Mouse (Mus musculus) gastrocnemius, adult 18-20 months (tissue): ENCODE measurements around the gene Phldb2. TPM values are rescaled to one million over a fixed set of nuclear protein-coding genes. Genes with fewer than 3 reads are reported as not detected.

Experiments used
- DNase-seq: peaks from one replicate; pipeline ENCODE4 v3.0.0; 2021; ENCODE audit warnings: low spot score
- total RNA-seq, 2 experiments: library from RNA; stranded (reverse); gene quantifications; 2 replicates each; pipeline ENCODE4 v1.2.3; 2021

Gene Phldb2
- total RNA-seq, 2 experiments from 2014 or later = 4.8 to 9.2 TPM

DNA sequence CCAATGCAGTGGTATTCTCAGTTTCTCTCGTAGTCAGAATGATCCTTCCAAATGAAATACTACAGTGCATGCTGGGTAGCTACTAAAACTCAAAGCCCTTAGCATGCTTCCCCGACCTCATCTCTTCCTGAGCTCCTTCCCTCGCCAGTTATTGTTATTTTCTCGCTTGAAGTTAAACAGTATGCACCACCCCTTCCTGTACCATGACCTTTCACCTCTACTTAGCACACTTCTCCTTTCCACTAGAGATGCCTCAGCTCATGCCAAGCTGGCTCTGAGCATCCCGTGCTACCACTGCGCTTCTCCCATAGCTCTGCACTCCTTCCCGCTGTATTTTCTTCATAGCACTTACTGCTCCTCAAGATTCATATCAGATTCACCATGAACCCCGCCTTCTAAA, 215.5 kb downstream of the Phldb2 start:
- DNase-seq = no peak

- no peak for DNase-seq
Measured at GRCm38 (mm10) chr16:45736724-45737123, 216.7 kb downstream of the Phldb2 start.

DNA sequence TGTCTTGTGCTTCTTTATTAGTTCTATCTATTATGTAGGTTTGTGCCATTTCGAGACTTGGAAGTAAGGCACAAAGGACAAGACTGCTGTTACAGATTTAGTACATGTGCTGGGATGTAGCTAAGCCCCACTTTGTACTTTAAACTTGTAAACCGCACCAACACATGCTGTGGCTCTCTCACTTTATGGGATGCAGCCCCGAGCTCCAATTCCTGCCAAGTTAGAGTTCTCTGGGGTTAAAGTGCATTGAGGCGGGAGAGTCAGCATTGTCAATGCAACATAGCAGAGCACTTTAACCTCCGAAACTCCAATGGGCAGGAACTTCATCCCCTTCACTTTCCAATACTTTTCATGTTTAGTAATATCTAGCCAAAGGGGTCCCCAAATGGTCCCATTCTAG, 224.2 kb downstream of the Phldb2 start:
- DNase-seq = no peak

DNA sequence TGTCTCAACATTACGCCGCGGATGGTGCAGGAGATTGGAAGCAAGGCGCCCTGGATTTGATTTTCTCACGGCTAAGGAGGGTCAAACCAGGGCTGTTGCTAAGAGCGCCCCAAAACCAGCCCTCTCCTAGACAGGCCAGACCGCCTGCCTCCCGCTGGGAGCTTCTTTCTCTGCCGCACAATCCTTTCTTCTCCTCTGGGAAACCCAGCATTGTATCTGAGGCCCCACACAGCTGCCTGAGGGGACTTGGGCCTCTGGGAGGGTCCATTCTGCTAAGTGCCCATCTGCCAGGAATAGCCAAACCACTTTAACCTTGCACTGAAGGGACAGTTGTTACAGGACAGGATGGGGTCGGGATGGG, 228.7 kb downstream of the Phldb2 start:
- DNase-seq = no peak

- DNase-seq = no peak
Measured at GRCm38 (mm10) chr16:45724061-45724741, 229.2 kb downstream of the Phldb2 start, which contains the start of gene Tagln3. TSS of gene Tagln3 (minus strand) at chr16:45724608.

- DNase-seq = no peak
Measured at GRCm38 (mm10) chr16:45723172-45723901, 230.1 kb downstream of the Phldb2 start.

GRCm38 (mm10) chr16:45722460-45722951, 230.9 kb downstream of the Phldb2 start:
- DNase-seq = no peak

DNA sequence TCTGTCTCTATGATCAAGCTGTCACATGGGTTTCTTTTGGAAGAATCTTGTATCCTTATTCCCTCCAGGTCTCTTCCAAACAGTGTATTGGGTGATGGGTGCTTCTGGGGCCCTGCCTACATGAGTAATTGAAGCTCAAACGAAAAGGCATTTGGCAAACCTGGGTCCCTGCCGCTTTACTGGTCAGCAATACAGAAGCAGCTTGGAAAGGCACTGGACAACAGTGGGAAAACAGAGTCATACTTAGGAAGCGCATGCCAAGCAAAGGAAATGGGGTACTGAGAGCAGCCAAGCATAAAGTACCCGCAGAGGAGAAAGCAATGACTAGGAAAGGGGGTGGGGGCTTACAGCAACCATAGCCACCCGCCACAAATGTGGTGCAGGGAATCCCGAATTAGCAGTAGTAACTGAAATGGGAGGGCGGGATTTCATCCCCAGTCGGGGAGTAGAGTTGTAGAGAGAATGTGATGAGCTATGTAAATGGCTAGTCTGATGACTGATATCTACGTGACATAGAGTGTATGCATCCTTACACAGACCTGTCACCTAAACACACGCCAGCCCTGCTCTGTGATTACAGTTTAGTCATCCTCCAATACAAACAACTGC, 233.3 kb downstream of the Phldb2 start:
- DNase-seq = no peak

DNA sequence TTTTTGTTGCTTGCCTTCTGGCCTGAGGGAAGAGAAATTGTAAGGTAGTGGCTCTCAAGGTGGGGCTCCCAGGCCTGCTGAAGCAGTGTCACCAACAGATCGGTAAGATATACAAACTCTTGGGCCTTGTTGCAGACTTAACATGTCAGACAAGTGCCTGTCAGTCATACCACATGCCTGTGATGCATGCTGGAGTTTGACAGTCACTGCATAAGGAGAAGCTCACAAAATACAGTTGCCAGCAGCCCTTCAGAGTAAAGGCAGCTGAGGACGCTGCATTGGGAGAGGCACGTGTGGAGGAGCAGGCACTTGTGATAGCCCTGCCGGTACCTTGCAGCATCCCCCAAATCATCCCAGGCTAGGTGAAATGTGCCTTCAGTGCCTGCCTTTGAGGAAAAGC, 235.1 kb downstream of the Phldb2 start:
- DNase-seq = no peak

DNA sequence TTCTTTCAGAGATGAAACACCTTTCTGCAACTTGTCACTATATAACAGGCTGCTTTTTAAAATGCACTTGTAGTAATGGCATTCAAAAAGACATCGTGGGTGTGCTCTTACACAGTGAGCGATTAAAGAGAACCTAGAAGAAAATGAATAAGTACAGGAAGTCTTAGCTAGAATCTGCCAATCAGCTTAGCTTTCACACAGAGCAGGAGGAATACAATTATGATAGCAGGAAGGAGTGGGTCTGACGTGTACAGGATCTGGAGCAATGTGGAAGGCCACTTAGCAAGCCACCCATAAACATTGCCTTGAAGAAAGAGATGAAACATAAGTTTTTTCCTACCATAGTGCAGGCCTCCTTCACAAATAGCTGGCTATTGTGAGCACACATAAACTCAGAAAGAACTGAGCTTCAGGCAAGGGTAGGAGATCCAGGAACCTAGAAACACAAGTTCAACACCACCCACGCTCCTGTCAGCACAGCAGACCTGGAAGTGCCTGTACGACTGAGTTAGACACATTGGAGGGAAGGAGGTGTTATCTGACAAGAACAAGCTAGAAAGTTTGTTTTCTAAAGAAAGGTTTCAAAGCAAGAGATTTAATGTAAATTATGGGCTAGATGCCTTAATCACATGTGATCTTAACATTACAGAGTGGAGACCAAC, 238.8 kb downstream of the Phldb2 start:
- DNase-seq = no peak

GRCm38 (mm10) chr16:45713878-45714277, 239.5 kb downstream of the Phldb2 start:
- no peak for DNase-seq

GRCm38 (mm10) chr16:45713261-45713660, 240.1 kb downstream of the Phldb2 start:
- no peak for DNase-seq

- DNase-seq = no peak
Measured at GRCm38 (mm10) chr16:45711263-45711662, 242.1 kb downstream of the Phldb2 start.

DNA sequence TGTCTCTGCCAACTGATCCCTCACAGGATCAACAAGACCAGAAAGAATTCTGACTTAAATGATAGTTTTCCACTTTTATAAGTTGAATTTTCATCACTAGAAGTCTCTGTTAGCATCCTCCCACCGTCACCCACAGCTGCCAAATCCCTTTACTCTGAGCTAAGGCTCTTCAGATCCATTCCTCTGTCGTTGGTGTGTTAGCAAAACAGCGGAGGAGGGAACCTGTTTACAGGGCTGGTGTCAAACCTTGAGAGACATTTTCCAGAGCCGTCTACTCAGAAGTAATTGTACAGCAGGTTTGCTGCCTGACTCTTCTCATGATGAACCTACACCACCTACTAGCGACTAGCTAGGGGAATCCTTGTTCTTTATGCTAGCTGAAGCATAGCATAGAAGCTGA, 254.1 kb downstream of the Phldb2 start:
- no peak for DNase-seq

DNA sequence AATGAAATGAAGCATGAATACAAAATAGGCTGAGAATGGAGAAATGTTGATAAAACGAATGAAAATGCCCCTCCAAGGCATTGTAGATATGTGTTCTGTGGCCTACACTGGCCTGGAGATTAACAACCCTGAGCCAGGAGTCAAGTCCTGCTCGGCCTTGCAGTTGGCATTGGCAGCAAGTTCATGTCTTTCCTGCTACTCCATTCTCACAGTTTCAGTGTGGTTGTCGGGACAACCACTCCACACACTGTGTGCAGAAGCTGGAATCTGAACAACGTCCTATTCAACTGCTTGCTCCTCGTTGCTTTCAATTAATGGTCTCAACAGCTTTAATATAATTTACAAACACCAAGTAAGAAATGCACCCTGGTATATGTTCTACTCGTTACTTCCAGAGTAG, 255.4 kb downstream of the Phldb2 start:
- DNase-seq = no peak

Other genes starting within 250 kb of the Phldb2 start
- gene Tagln3, start 229.0 kb downstream of the Phldb2 start, total RNA-seq = under 1 TPM; 0.18 to 0.47 TPM
- 10 to 100 TPM; 11.3 to 13.8 TPM for gene Abhd10, start 210.6 kb downstream of the Phldb2 start, total RNA-seq
- under 1 TPM; 0.11 to 0.12 TPM for gene Plcxd2, start 56.6 kb upstream of the Phldb2 start, total RNA-seq
- not detected for gene Cd96, start 166.7 kb upstream of the Phldb2 start, total RNA-seq
- 10 to 100 TPM; 15.1 to 17.3 TPM for gene Gm4737, start 201.5 kb upstream of the Phldb2 start, total RNA-seq